Mouse (Mus musculus): Measurements from ENCODE around the gene Pnkd.
A peak's percentile ranks its signal among the peaks of the same experiment; 100 is the strongest.

DNA sequence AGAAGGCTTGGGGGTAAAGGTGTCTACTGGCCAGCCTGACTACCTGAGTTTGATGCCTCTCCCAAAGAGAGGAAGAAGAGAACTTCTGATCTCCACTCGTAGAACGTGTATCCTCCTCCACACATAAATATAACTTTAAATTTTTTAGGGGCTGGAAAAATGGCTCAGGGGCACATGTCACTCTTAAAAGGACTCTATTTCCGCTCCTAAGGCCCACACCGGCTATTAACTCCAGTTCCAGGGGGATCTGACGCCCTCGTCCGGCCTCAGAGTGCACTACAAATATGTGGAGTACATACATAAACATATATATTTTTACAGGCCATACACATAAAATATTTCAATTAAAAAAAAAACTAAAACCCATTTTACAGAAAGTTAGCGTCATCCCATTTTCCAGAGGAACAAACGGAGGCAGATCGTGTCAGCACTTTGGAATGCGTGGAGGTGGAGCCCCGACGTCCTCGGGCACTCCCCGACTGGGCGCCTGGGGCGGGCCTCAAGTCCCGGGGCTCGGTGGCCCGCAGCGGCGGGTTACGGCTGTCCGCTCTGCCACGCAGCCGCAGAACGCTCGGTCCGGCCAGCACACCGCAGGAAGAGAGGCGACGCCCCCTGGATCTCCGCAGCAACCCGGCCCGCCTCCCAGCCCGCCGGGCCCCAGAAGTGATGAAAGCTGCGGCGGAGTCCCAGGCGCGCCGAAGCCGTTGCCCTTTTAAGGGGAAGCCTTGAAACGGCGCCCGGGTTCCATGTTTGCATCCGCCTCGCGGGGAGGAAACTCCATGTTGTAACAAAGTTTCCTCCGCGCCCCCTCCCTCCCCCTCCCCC is 106.4 kb downstream of the Pnkd start, which contains the start of gene Ctdsp1:
- peak; percentile 74 for TF ChIP-seq EP300 (IDR thresholded peaks at IDR 0.05; ENCODE audit: low read depth)
- 0 out of 2 replicates have a peak, but pooled peaks have one; percentile 5 for TF ChIP-seq CTCF (IDR thresholded peaks at IDR 0.05; ENCODE audit: low read depth)

All from heart, postnatal 0 days (tissue).